Mouse (Mus musculus): ENCODE data around the gene Ttc39b. TPM values are rescaled to one million over a fixed set of nuclear protein-coding genes. Genes with fewer than 3 reads are reported as not detected.

Ttc39b gene
- polyA plus RNA-seq, 1 experiment from 2014 or later: 1.8 TPM

- Histone ChIP-seq H3K27me3 (ENCODE audit: low read depth, poor library complexity, severe bottlenecking) (no peaks in the 10 kb centered on the region), H3K27ac (replicated peaks) (no peak overlapping the region), H3K9me3 (replicated peaks) (no peaks in the 10 kb centered on the region), H3K4me1 (no peaks in the 10 kb centered on the region), H3K4me3 (no peak overlapping the region), H3K36me3 (no peaks in the 10 kb centered on the region)
- DNase-seq (ENCODE audit: low spot score): no peak
- WGBS: 85% methylated on average over 22 of the region's 22 CpGs
Measured at GRCm38 (mm10) chr4:83233181-83234123, 90.6 kb downstream of the Ttc39b start.

- H3K36me3 ChIP-seq: no peaks in the 10 kb centered on the region
- no peak overlapping the region for H3K27ac ChIP-seq (replicated peaks)
- H3K9me3 ChIP-seq (replicated peaks): no peaks in the 10 kb centered on the region
- no peaks in the 10 kb centered on the region for H3K27me3 ChIP-seq (ENCODE audit: low read depth, poor library complexity, severe bottlenecking)
- DNase-seq (ENCODE audit: low spot score): no peak
- H3K4me1 ChIP-seq: no peaks in the 10 kb centered on the region
- no peak overlapping the region for H3K4me3 ChIP-seq
- WGBS: 87% methylated on average over 9 of the region's 9 CpGs
Measured at GRCm38 (mm10) chr4:83232315-83232880, 91.7 kb downstream of the Ttc39b start.

DNA sequence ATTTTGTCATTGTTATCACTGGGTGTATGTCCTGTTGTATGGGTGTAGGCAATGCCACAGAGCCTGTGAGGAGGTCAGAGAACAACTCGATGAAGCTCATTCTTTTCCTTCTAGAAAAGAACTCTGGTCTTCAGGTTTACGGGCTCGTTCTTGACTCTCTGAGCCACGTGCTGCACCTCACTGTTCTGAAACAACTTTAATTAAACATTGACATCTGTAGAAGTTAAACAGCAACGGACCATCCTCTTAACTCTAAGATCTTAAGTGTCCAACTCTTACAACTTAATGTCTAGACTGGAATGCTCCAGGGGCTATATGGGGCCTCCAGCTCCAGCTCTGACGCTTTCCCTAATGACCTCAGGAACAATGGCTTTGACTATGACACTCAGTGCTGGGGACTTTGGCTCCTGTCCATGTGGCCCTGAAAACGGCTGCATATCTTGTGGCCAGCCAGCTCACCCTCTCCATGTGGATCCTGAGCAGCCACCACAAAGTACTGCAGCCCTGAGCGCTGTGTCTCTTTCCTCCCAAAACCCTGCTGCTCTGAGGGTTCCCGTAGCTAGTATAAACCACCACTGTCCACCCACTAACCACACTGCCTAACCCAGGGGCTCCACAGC, 95.3 kb downstream of the Ttc39b start:
- DNase-seq (ENCODE audit: low spot score): no peak
- Histone ChIP-seq H3K4me1 (0 out of 2 replicates have a peak, but pooled peaks cover 5% of the 10 kb centered on the region), H3K9me3 (replicated peaks) (no peaks in the 10 kb centered on the region), H3K4me3 (no peak overlapping the region), H3K27ac (replicated peaks) (no peak overlapping the region), H3K27me3 (ENCODE audit: low read depth, poor library complexity, severe bottlenecking) (no peaks in the 10 kb centered on the region), H3K36me3 (no peaks in the 10 kb centered on the region)
- 90% methylated on average over 9 of the region's 9 CpGs for WGBS

DNA sequence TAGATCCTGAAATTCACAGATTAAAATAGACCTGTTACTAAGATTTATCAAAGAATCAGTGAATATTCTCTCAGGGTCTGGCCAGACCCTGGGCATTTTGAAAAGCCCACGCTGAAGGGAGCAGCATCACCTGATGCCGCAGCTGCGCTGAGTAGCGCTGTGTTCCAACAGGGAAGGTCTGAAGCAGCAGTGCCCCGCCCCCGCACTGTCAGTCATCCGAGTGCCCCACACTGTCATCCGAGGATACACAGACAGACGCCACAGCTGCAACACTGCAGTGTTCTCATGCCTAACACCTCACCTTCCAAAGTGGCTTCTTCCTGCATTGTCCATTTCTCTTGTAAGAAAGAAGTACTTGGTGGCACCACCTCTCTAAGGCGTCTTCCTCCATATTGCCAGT, 96.0 kb downstream of the Ttc39b start:
- Histone ChIP-seq H3K36me3 (no peaks in the 10 kb centered on the region), H3K4me1 (0 out of 2 replicates have a peak, but pooled peaks cover 5% of the 10 kb centered on the region), H3K27me3 (ENCODE audit: low read depth, poor library complexity, severe bottlenecking) (no peaks in the 10 kb centered on the region), H3K4me3 (no peak overlapping the region), H3K27ac (replicated peaks) (no peak overlapping the region), H3K9me3 (replicated peaks) (no peaks in the 10 kb centered on the region)
- no peak for DNase-seq (ENCODE audit: low spot score)
- 71% methylated on average over 10 of the region's 10 CpGs for WGBS

GRCm38 (mm10) chr4:83225633-83226360, 98.3 kb downstream of the Ttc39b start:
- H3K27me3 ChIP-seq (ENCODE audit: low read depth, poor library complexity, severe bottlenecking): no peaks in the 10 kb centered on the region
- no peaks in the 10 kb centered on the region for H3K9me3 ChIP-seq (replicated peaks)
- H3K4me3 ChIP-seq: no peak overlapping the region
- WGBS: 81% methylated on average over 8 of the region's 8 CpGs
- no peak for DNase-seq (ENCODE audit: low spot score)
- no peaks in the 10 kb centered on the region for H3K36me3 ChIP-seq
- H3K27ac ChIP-seq (replicated peaks): no peak overlapping the region
- H3K4me1 ChIP-seq: 0 out of 2 replicates have a peak, but pooled peaks cover 5% of the 10 kb centered on the region

- H3K4me3 ChIP-seq: no peak overlapping the region
- no peaks in the 10 kb centered on the region for H3K9me3 ChIP-seq (replicated peaks)
- H3K36me3 ChIP-seq: no peaks in the 10 kb centered on the region
- no peak overlapping the region for H3K27ac ChIP-seq (replicated peaks)
- 48% methylated on average over 5 of the region's 5 CpGs for WGBS
- H3K27me3 ChIP-seq (ENCODE audit: low read depth, poor library complexity, severe bottlenecking): no peaks in the 10 kb centered on the region
- no peak for DNase-seq (ENCODE audit: low spot score)
- 0 out of 2 replicates have a peak, but pooled peaks cover 5% of the 10 kb centered on the region for H3K4me1 ChIP-seq
Measured at GRCm38 (mm10) chr4:83224242-83224641, 99.8 kb downstream of the Ttc39b start.

GRCm38 (mm10) chr4:83223197-83223596, 100.9 kb downstream of the Ttc39b start:
- H3K27ac ChIP-seq (replicated peaks): no peak overlapping the region
- H3K9me3 ChIP-seq (replicated peaks): no peaks in the 10 kb centered on the region
- 89% methylated on average over 5 of the region's 5 CpGs for WGBS
- 0 out of 2 replicates have a peak, but pooled peaks cover 5% of the 10 kb centered on the region for H3K4me1 ChIP-seq
- H3K27me3 ChIP-seq (ENCODE audit: low read depth, poor library complexity, severe bottlenecking): no peaks in the 10 kb centered on the region
- H3K4me3 ChIP-seq: no peak overlapping the region
- no peak for DNase-seq (ENCODE audit: low spot score)
- H3K36me3 ChIP-seq: no peaks in the 10 kb centered on the region

DNA sequence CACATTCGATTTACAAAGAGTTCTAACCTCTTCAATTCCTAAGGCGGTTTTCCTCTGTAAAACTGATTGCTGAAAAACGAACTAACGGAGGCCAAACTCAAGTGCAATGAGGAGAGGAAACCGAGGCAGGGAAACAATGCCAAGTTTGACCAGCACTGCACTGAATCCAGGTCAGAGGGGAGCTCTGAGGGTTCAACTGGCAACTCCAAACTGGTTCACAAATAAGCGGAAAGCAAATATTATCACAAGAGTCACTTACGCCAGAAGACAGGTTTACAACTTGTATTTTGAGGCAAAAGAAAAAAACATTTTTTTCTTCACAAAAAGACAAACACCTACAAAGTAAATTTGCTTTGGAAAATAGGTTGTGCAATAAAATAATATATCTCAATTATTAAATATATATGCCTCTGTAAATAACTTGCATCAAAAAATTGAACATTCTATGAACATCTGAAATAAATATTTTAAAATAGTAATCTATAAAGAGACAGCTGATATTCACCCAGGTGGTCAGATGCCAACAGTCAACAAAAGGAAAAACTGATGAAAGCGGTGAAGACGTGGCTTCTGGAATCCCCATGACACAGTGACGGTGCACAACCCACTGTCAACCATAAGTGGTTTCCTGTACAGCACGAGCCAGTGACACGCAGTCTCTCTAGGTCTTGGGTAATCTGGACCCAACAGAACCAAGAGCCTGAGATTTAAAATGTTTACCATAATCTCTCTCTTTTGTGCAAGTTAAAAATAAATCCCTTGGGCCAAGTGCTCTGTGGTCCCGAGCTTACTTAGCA, 103.1 kb downstream of the Ttc39b start:
- H3K4me1 ChIP-seq: 0 out of 2 replicates have a peak, but pooled peaks cover 3% of the 10 kb centered on the region

DNA sequence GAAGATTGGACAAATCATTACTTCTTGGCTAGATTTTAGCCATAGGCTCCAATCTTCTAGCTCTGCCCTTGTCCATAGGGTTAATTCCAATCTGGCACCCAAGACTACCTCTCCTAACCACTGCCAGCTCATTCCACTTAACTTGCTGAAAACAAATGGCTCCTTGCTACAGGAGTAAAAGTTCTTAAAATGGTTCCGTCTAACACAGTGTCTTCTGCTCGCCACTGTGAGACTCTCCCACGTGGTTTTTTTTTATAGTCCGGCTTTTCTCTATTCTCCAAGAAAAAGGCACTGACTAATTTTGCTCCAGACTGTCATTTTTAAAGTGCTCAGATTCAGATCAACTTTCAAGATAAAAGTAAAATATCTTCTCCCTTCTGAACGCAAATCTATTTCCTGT, 104.8 kb downstream of the Ttc39b start:
- H3K9me3 ChIP-seq (replicated peaks): no peaks in the 10 kb centered on the region
- H3K4me1 ChIP-seq: no peaks in the 10 kb centered on the region
- no peaks in the 10 kb centered on the region for H3K36me3 ChIP-seq
- H3K4me3 ChIP-seq: no peak overlapping the region
- no peak overlapping the region for H3K27ac ChIP-seq (replicated peaks)
- no peaks in the 10 kb centered on the region for H3K27me3 ChIP-seq (ENCODE audit: low read depth, poor library complexity, severe bottlenecking)
- no peak for DNase-seq (ENCODE audit: low spot score)
- WGBS: 89% methylated on average over 5 of the region's 5 CpGs

More for the DNA sequence above, 103.1 kb downstream of the Ttc39b start:
- Histone ChIP-seq H3K9me3 (replicated peaks) (no peaks in the 10 kb centered on the region), H3K27ac (replicated peaks) (no peak overlapping the region), H3K4me3 (no peak overlapping the region), H3K36me3 (no peaks in the 10 kb centered on the region), H3K27me3 (ENCODE audit: low read depth, poor library complexity, severe bottlenecking) (no peaks in the 10 kb centered on the region)
- 87% methylated on average over 13 of the region's 13 CpGs for WGBS
- no peak for DNase-seq (ENCODE audit: low spot score)

- Histone ChIP-seq H3K4me3 (no peak overlapping the region), H3K27me3 (ENCODE audit: low read depth, poor library complexity, severe bottlenecking) (no peaks in the 10 kb centered on the region), H3K27ac (replicated peaks) (no peak overlapping the region), H3K36me3 (no peaks in the 10 kb centered on the region), H3K9me3 (replicated peaks) (no peaks in the 10 kb centered on the region), H3K4me1 (no peaks in the 10 kb centered on the region)
- DNase-seq (ENCODE audit: low spot score): no peak
- WGBS: 92% methylated on average over 5 of the region's 5 CpGs
Measured at GRCm38 (mm10) chr4:83217128-83217527, 106.9 kb downstream of the Ttc39b start.

DNA sequence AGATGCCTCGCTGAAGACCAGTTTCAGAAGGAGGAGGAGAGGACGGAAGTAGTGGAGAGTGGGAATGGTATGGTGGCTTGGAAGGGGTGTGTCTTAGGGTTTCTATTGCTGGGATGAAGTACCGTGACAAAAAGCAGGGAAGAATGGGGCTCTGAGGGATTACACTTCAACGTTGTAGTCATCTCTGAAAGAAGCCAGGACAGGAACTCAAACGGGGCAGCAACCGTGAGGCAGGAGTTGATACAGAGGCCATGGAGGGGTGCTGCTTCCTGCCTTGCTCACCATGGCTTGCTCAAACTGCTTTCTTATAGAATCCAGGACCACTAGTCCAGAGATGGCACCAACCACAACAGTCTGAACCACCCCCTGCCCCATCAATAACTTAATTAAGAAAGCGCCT, 107.7 kb downstream of the Ttc39b start:
- no peak for DNase-seq (ENCODE audit: low spot score)
- Histone ChIP-seq H3K4me1 (no peaks in the 10 kb centered on the region), H3K4me3 (no peak overlapping the region), H3K27ac (replicated peaks) (no peak overlapping the region), H3K9me3 (replicated peaks) (no peaks in the 10 kb centered on the region), H3K36me3 (no peaks in the 10 kb centered on the region), H3K27me3 (ENCODE audit: low read depth, poor library complexity, severe bottlenecking) (no peaks in the 10 kb centered on the region)
- 81% methylated on average over 7 of the region's 7 CpGs for WGBS

DNA sequence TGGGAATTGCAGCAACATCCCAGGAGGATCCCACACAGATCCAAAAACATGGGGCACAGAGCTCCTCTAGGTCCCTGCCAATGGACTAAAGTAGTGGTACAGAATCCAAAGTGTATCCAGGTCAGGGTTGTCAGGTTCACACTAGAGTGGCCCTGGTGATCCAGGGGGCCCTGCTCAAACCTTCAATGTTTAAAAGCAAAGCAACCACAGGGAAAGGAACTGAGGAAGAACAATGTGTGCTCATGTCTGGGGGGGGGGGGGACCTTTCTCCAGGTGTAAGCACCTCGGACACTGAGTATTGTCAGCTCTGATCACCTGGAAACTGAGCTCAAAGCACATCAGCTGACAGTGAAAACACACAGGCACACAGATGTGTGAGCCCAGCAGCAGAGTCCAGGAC, 108.3 kb downstream of the Ttc39b start:
- WGBS: 81% methylated on average over 1 of the region's 1 CpGs
- Histone ChIP-seq H3K9me3 (replicated peaks) (no peaks in the 10 kb centered on the region), H3K4me3 (no peak overlapping the region), H3K27me3 (ENCODE audit: low read depth, poor library complexity, severe bottlenecking) (no peaks in the 10 kb centered on the region), H3K4me1 (no peaks in the 10 kb centered on the region), H3K27ac (replicated peaks) (no peak overlapping the region), H3K36me3 (no peaks in the 10 kb centered on the region)
- no peak for DNase-seq (ENCODE audit: low spot score)

Measured in midbrain, embryonic 10.5 days (tissue).